Mouse (Mus musculus) heart, embryonic 14.5 days (tissue): ENCODE measurements around the gene Kcnd3. TPM values are rescaled to one million over a fixed set of nuclear protein-coding genes. Genes with fewer than 3 reads are reported as not detected.

Source experiments
- ATAC-seq: fragments of 200-750 bp; cut with Nextera tagmentation; 2 replicates; pipeline ENCODE4 v1.8.0; 2017; ENCODE audit warnings: low read depth, moderate TSS enrichment; ENCODE audit not compliant: insufficient number of reproducible peaks, insufficient read depth, low FRiP score
- H3K27ac ChIP-seq, 2 experiments: fragments of 200-500 bp in 1 of 2; fragments of 300-500 bp in 1 of 2; sonication (generic) in 1 of 2; replicated peaks in 1 of 2; 2 replicates each; pipeline ENCODE4 v1.5.1; 2012 to 2014; ENCODE audit warnings: low read depth in 2 of 2, low read length in 2 of 2, control low read depth in 1 of 2, mild to moderate bottlenecking in 1 of 2, mixed read lengths in 1 of 2; ENCODE audit not compliant: control insufficient read depth in 1 of 2, insufficient read depth in 1 of 2
- H3K27me3 ChIP-seq: fragments of 300-500 bp; sonication (generic); 2 replicates; pipeline ENCODE4 v1.6.1; 2014; ENCODE audit warnings: mild to moderate bottlenecking, low read length, control low read depth; ENCODE audit not compliant: control insufficient read depth, insufficient read depth
- H3K36me3 ChIP-seq: fragments of 300-500 bp; sonication (generic); 2 replicates; pipeline ENCODE4 v1.6.1; 2014; ENCODE audit warnings: mild to moderate bottlenecking, control low read depth, low read length, mixed read lengths; ENCODE audit not compliant: control insufficient read depth, insufficient read depth
- H3K4me1 ChIP-seq, 2 experiments: fragments of 200-500 bp in 1 of 2; fragments of 300-500 bp in 1 of 2; sonication (generic) in 1 of 2; 2 replicates each; pipeline ENCODE4 v1.6.1; 2012 to 2014; ENCODE audit warnings: low read length in 2 of 2, control low read depth in 1 of 2, mixed read lengths in 1 of 2; ENCODE audit not compliant: control insufficient read depth in 2 of 2, insufficient read depth in 2 of 2
- H3K4me2 ChIP-seq: fragments of 300-500 bp; sonication (generic); 2 replicates; pipeline ENCODE4 v1.6.1; 2014; ENCODE audit warnings: mild to moderate bottlenecking, low read length
- H3K4me3 ChIP-seq, 2 experiments: fragments of 200-500 bp in 1 of 2; fragments of 300-500 bp in 1 of 2; sonication (generic) in 1 of 2; 2 replicates each; pipeline ENCODE4 v1.5.1; 2012 to 2014; ENCODE audit warnings: low read length in 2 of 2, mild to moderate bottlenecking in 2 of 2, control low read depth in 1 of 2, low read depth in 1 of 2, moderate library complexity in 1 of 2; ENCODE audit not compliant: control insufficient read depth in 1 of 2, insufficient read depth in 1 of 2
- H3K9ac ChIP-seq: fragments of 300-500 bp; sonication (generic); 2 replicates; pipeline ENCODE4 v1.6.1; 2014; ENCODE audit warnings: mild to moderate bottlenecking, low read length
- H3K9me3 ChIP-seq: fragments of 300-500 bp; sonication (generic); 2 replicates; pipeline ENCODE4 v1.6.1; 2016; ENCODE audit warnings: low read length, control low read depth; ENCODE audit not compliant: control insufficient read depth
- WGBS: fragments of 180-500 bp; shearing (Covaris S2); extraction: QIAGEN DNeasy Blood & Tissue Kit; methylation state at CpG from one replicate; pipeline ENCODE4 v1.1.7; 2014; 5-methylcytosine and 5-hydroxymethylcytosine counted together
- polyA plus RNA-seq: library from polyadenylated mRNA; unstranded; fragments of >200 nt; fragmentation: Nextera tagmentation; extraction: Ambion mirVana; gene quantifications from 2 replicates; pipeline ENCODE4 v1.2.1, GENCODE M21; 2014

The Kcnd3 gene
- polyA plus RNA-seq, 1 experiment from 2014 or later: 0.91 TPM

GRCm38 (mm10) chr3:105546611-105547071 lies 94.5 kb downstream of the Kcnd3 start:
- Histone ChIP-seq H3K9ac (no peak overlapping the region), H3K27me3 (no peaks in the 10 kb centered on the region), H3K4me1 (peaks cover 4 to 6% of the 10 kb centered on the region in 2 experiments; a peak in 1 of 4 replicates), H3K27ac (no peak overlapping the region), H3K4me2 (no peak overlapping the region), H3K36me3 (no peaks in the 10 kb centered on the region), H3K9me3 (no peaks in the 10 kb centered on the region), H3K4me3 (no peak overlapping the region)
- 45% methylated on average over 13 of the region's 13 CpGs for WGBS
- ATAC-seq: no peak; the same call in 1 of the 2 replicates

DNA sequence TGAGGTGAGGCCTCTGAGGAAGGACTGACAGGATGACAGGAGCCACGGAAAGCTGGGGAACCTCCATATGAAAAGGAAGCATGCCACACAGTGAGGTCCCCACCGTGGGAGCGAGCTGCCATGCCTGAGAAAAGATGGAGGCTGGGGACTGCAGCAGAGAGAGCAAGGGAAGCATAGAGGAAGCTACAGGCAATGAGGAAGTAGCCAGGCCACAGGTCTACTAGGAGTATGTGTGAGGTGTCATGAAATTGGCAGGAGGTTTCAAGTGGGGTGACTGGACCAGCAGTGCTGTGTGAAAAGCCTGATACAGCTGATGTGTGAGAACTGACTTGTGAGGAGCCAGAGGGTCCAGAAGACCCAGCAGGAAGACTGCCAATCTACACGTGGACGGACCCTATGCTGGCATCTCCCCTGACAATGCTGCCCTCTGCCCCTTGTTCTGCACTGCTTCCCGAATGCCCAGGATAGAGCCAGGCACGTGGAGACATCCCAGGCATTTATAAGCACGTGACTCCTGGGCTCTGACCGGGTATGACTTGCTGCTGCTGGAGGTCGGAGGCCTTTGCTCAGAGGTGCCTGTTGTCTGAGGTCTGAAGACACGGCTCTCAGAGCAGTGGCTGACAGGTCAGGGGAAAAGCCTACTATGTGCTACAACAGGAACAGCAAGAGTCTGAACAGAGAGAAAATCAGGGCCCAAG lies 96.1 kb downstream of the Kcnd3 start:
- no peaks in the 10 kb centered on the region for H3K36me3 ChIP-seq
- no peaks in the 10 kb centered on the region for H3K9me3 ChIP-seq
- H3K4me2 ChIP-seq: no peak overlapping the region
- H3K27ac ChIP-seq: no peak overlapping the region
- no peak overlapping the region for H3K4me3 ChIP-seq
- 56% methylated on average over 11 of the region's 11 CpGs for WGBS
- H3K9ac ChIP-seq: no peak overlapping the region
- H3K27me3 ChIP-seq: no peaks in the 10 kb centered on the region
- ATAC-seq: no peak
- peaks cover 4 to 6% of the 10 kb centered on the region in 2 experiments; a peak in 1 of 4 replicates for H3K4me1 ChIP-seq

DNA sequence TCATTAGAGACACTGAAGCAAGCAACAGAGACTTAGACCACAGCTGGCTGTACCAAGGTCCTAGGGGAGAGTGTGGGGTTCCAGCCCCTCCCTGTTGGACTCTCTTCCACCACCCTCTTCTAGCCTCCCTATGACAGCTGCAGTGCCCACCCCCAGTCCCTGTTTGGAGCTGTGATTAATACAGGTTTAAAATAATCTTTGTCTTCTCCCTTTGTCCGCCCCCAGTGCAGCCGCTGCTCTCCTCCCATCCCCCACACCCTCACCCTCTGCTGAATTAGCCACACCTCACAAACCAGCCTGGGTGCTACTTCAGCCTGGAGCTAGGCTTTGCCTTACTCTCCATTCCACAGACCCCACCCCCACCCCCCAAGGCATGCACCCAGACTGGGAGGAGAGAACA lies 107.3 kb downstream of the Kcnd3 start:
- no peaks in the 10 kb centered on the region for H3K27me3 ChIP-seq
- H3K27ac ChIP-seq: no peak overlapping the region
- WGBS: 39% methylated on average over 2 of the region's 2 CpGs

GRCm38 (mm10) chr3:105566973-105567372 lies 114.8 kb downstream of the Kcnd3 start:
- Histone ChIP-seq H3K36me3 (no peaks in the 10 kb centered on the region), H3K27me3 (no peaks in the 10 kb centered on the region), H3K4me1 (no peaks in the 10 kb centered on the region), H3K4me3 (no peak overlapping the region), H3K4me2 (no peak overlapping the region), H3K9me3 (no peaks in the 10 kb centered on the region), H3K9ac (no peak overlapping the region), H3K27ac (no peak overlapping the region)
- no peak for ATAC-seq
- WGBS: 85% methylated on average over 8 of the region's 8 CpGs

More for the DNA sequence above, 107.3 kb downstream of the Kcnd3 start:
- no peaks in the 10 kb centered on the region for H3K9me3 ChIP-seq
- ATAC-seq: no peak
- H3K4me2 ChIP-seq: no peak overlapping the region
- H3K4me3 ChIP-seq: no peak overlapping the region
- peaks cover 4 to 5% of the 10 kb centered on the region in 2 experiments; a peak in 3 of 4 replicates for H3K4me1 ChIP-seq
- H3K9ac ChIP-seq: no peak overlapping the region
- H3K36me3 ChIP-seq: no peaks in the 10 kb centered on the region

DNA sequence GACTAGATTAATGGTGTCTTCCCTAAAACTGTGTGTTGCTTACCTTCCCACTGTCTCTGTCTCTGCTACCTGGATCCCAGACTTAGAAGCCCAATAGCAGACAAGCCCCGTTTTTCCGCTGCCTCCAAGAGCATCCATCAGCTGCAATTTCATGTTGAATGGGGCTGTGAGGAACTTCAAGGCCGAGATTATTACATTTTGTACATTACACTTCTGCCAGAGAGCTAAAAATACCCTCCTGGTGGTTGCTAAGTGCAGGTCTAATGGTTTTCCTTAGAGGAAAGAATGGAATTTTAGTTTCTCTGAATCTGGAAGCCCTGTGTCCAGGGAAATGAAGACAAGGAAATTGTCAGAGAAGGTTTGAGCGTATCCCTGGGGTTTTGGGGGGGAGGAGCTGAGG lies 115.3 kb downstream of the Kcnd3 start:
- no peak overlapping the region for H3K27ac ChIP-seq
- H3K9ac ChIP-seq: no peak overlapping the region
- no peaks in the 10 kb centered on the region for H3K9me3 ChIP-seq
- H3K4me1 ChIP-seq: no peaks in the 10 kb centered on the region
- H3K27me3 ChIP-seq: no peaks in the 10 kb centered on the region
- no peak overlapping the region for H3K4me2 ChIP-seq
- H3K36me3 ChIP-seq: no peaks in the 10 kb centered on the region
- no peak for ATAC-seq
- 69% methylated on average over 4 of the region's 4 CpGs for WGBS
- no peak overlapping the region for H3K4me3 ChIP-seq

DNA sequence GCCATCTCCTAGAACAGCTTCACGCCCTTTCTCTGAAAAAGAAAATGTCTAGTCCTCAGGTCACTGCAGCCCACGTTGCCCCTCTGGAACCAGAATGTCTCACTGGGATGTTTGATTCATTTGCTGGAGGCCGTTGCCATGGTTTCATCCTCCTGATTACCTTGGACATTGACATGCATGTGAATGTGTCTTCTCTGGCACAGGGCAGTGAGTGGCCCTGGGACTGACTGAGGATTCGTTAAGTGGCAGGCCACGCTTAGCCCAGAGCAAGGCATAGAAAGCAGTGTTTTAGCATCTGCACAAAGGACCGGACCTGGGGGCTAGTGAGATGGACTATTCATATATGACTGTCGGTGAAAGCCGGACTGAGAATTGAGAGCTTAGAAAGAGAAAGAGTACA lies 116.3 kb downstream of the Kcnd3 start:
- Histone ChIP-seq H3K9ac (no peak overlapping the region), H3K4me3 (no peak overlapping the region), H3K4me1 (no peaks in the 10 kb centered on the region), H3K36me3 (no peaks in the 10 kb centered on the region), H3K4me2 (no peak overlapping the region), H3K27me3 (no peaks in the 10 kb centered on the region), H3K9me3 (no peaks in the 10 kb centered on the region), H3K27ac (no peak overlapping the region)
- ATAC-seq: no peak
- WGBS: 82% methylated on average over 8 of the region's 8 CpGs

GRCm38 (mm10) chr3:105568851-105569250 lies 116.7 kb downstream of the Kcnd3 start:
- no peak overlapping the region for H3K4me2 ChIP-seq
- H3K9ac ChIP-seq: no peak overlapping the region
- no peaks in the 10 kb centered on the region for H3K36me3 ChIP-seq
- no peaks in the 10 kb centered on the region for H3K27me3 ChIP-seq
- 78% methylated on average over 9 of the region's 9 CpGs for WGBS
- H3K4me3 ChIP-seq: no peak overlapping the region
- no peak overlapping the region for H3K27ac ChIP-seq
- ATAC-seq: no peak
- H3K4me1 ChIP-seq: no peaks in the 10 kb centered on the region
- no peaks in the 10 kb centered on the region for H3K9me3 ChIP-seq

- Histone ChIP-seq H3K36me3 (no peaks in the 10 kb centered on the region), H3K9ac (no peak overlapping the region), H3K4me1 (no peaks in the 10 kb centered on the region), H3K4me3 (no peak overlapping the region), H3K4me2 (no peak overlapping the region), H3K27me3 (no peaks in the 10 kb centered on the region), H3K9me3 (no peaks in the 10 kb centered on the region), H3K27ac (no peak overlapping the region)
- no peak for ATAC-seq
- WGBS: 47% methylated on average over 6 of the region's 6 CpGs
Measured at GRCm38 (mm10) chr3:105569310-105569752, 117.2 kb downstream of the Kcnd3 start.
